Mouse (Mus musculus): ENCODE results near the gene Neurl2. TPM values are rescaled to one million over a fixed set of nuclear protein-coding genes. Genes with fewer than 3 reads are reported as not detected.
A peak's percentile ranks its signal among the peaks of the same experiment; 100 is the strongest.

The Neurl2 gene
- polyA plus RNA-seq, 1 experiment from 2014 or later: 4.6 TPM

DNA sequence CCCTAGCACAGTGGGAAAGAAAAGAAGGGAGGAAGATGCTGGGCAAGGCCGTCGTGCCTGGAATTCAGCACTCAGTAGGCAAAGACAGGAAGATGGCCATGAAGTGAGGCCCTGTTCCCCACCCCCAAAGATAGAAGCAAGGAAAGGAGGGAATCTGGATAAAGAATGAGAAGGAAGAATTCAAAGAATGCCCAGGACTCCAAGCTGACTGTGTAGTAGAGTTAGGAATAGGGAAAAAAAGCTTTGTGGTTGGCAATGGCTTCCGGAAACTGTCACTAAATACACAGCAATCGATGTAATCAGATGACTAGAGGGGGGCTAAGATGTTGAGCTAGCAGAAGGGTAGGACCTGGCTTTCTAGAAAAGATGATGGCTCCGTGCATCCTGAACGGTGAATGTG is 16.1 kb downstream of the Neurl2 start:
- Histone ChIP-seq H3K4me2 (replicated peaks; ENCODE audit: low read depth) (no peak overlapping the region), H3K36me3 (ENCODE audit: control insufficient read depth, insufficient read depth, low read length) (no peaks in the 10 kb centered on the region), H3K9me3 (ENCODE audit: control insufficient read depth, low read length) (no peaks in the 10 kb centered on the region), H3K9ac (ENCODE audit: low read length) (no peak overlapping the region), H3K27me3 (ENCODE audit: control insufficient read depth, insufficient read depth, low read length) (no peaks in the 10 kb centered on the region), H3K4me1 (replicated peaks; ENCODE audit: control insufficient read depth, insufficient read depth) (no peaks in the 10 kb centered on the region), H3K27ac (replicated peaks) (peak overlapping the region; percentile 30; the same call in 1 of the 2 replicates), H3K4me3 (ENCODE audit: low read depth, low read length) (no peak overlapping the region)
- DNase-seq (ENCODE audit: low spot score): no peak
- no peak for ATAC-seq (ENCODE audit: low FRiP score, low TSS enrichment)
- TF ChIP-seq EP300 (optimal IDR thresholded peaks at IDR 0.05) (no peak), CTCF (IDR thresholded peaks at IDR 0.05; ENCODE audit: low read depth) (no peak)
- WGBS: 73% methylated on average over 6 of the region's 6 CpGs

GRCm38 (mm10) chr2:164815821-164816220 is 17.4 kb downstream of the Neurl2 start:
- no peak overlapping the region for H3K4me2 ChIP-seq (replicated peaks; ENCODE audit: low read depth)
- H3K9ac ChIP-seq (ENCODE audit: low read length): no peak overlapping the region
- no peaks in the 10 kb centered on the region for H3K4me1 ChIP-seq (replicated peaks; ENCODE audit: control insufficient read depth, insufficient read depth)
- no peaks in the 10 kb centered on the region for H3K27me3 ChIP-seq (ENCODE audit: control insufficient read depth, insufficient read depth, low read length)
- no peak overlapping the region for H3K27ac ChIP-seq (replicated peaks)
- no peaks in the 10 kb centered on the region for H3K36me3 ChIP-seq (ENCODE audit: control insufficient read depth, insufficient read depth, low read length)
- H3K9me3 ChIP-seq (ENCODE audit: control insufficient read depth, low read length): no peaks in the 10 kb centered on the region
- DNase-seq (ENCODE audit: low spot score): no peak
- no peak for ATAC-seq (ENCODE audit: low FRiP score, low TSS enrichment)
- TF ChIP-seq EP300 (optimal IDR thresholded peaks at IDR 0.05) (no peak), CTCF (IDR thresholded peaks at IDR 0.05; ENCODE audit: low read depth) (no peak)
- H3K4me3 ChIP-seq (ENCODE audit: low read depth, low read length): no peak overlapping the region
- WGBS: 89% methylated on average over 8 of the region's 8 CpGs

DNA sequence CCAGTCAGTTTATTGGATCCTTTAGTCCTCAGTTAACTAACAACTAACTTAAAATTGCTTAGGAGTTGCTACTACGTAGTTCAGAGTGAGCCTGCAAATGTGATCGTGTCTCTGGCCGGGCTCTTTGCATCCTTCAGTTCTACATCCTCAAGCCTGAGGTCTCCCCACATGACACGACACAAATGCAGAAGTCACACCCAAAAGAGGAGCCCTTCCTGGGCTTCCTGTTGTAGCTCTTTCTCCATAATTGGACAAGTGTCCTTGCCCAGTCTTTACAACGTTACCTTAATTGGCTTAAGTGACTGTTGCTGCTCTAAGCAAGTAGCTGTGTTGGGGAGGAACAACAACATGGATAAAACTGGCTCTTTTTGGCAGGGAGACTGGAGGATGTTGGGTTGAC is 17.9 kb downstream of the Neurl2 start:
- DNase-seq (ENCODE audit: low spot score) (no peak), ATAC-seq (ENCODE audit: low FRiP score, low TSS enrichment) (no peak)
- no peaks in the 10 kb centered on the region for H3K27me3 ChIP-seq (ENCODE audit: control insufficient read depth, insufficient read depth, low read length)
- no peaks in the 10 kb centered on the region for H3K36me3 ChIP-seq (ENCODE audit: control insufficient read depth, insufficient read depth, low read length)
- no peak for TF ChIP-seq CTCF (IDR thresholded peaks at IDR 0.05; ENCODE audit: low read depth)
- no peak for TF ChIP-seq EP300 (optimal IDR thresholded peaks at IDR 0.05)
- WGBS: 85% methylated on average over 5 of the region's 5 CpGs
- H3K9me3 ChIP-seq (ENCODE audit: control insufficient read depth, low read length): no peaks in the 10 kb centered on the region
- no peaks in the 10 kb centered on the region for H3K4me1 ChIP-seq (replicated peaks; ENCODE audit: control insufficient read depth, insufficient read depth)
- H3K4me3 ChIP-seq (ENCODE audit: low read depth, low read length): no peak overlapping the region
- H3K27ac ChIP-seq (replicated peaks): no peak overlapping the region
- H3K9ac ChIP-seq (ENCODE audit: low read length): no peak overlapping the region
- H3K4me2 ChIP-seq (replicated peaks; ENCODE audit: low read depth): no peak overlapping the region

- Histone ChIP-seq H3K4me3 (ENCODE audit: low read depth, low read length) (no peak overlapping the region), H3K4me2 (replicated peaks; ENCODE audit: low read depth) (no peak overlapping the region), H3K9ac (ENCODE audit: low read length) (no peak overlapping the region), H3K27me3 (ENCODE audit: control insufficient read depth, insufficient read depth, low read length) (no peaks in the 10 kb centered on the region), H3K4me1 (replicated peaks; ENCODE audit: control insufficient read depth, insufficient read depth) (no peaks in the 10 kb centered on the region), H3K9me3 (ENCODE audit: control insufficient read depth, low read length) (no peaks in the 10 kb centered on the region), H3K36me3 (ENCODE audit: control insufficient read depth, insufficient read depth, low read length) (no peaks in the 10 kb centered on the region), H3K27ac (replicated peaks) (no peak overlapping the region)
- ATAC-seq (ENCODE audit: low FRiP score, low TSS enrichment) (no peak), DNase-seq (ENCODE audit: low spot score) (no peak)
- no peak for TF ChIP-seq CTCF (IDR thresholded peaks at IDR 0.05; ENCODE audit: low read depth)
- TF ChIP-seq EP300 (optimal IDR thresholded peaks at IDR 0.05): no peak
- 53% methylated on average over 2 of the region's 2 CpGs for WGBS
Measured at GRCm38 (mm10) chr2:164813557-164813956, 19.7 kb downstream of the Neurl2 start.

GRCm38 (mm10) chr2:164806614-164807013 is 26.6 kb downstream of the Neurl2 start:
- Histone ChIP-seq H3K9me3 (ENCODE audit: control insufficient read depth, low read length) (no peaks in the 10 kb centered on the region), H3K4me2 (replicated peaks; ENCODE audit: low read depth) (0 out of 2 replicates have a peak overlapping the region, but pooled peaks have one; percentile 12), H3K4me1 (replicated peaks; ENCODE audit: control insufficient read depth, insufficient read depth) (peaks cover 3% of the 10 kb centered on the region; the same call in 1 of the 2 replicates), H3K4me3 (ENCODE audit: low read depth, low read length) (no peak overlapping the region), H3K36me3 (ENCODE audit: control insufficient read depth, insufficient read depth, low read length) (no peaks in the 10 kb centered on the region), H3K27ac (replicated peaks) (no peak overlapping the region), H3K27me3 (ENCODE audit: control insufficient read depth, insufficient read depth, low read length) (no peaks in the 10 kb centered on the region), H3K9ac (ENCODE audit: low read length) (no peak overlapping the region)
- no peak for ATAC-seq (ENCODE audit: low FRiP score, low TSS enrichment)
- no peak for DNase-seq (ENCODE audit: low spot score)
- TF ChIP-seq EP300 (optimal IDR thresholded peaks at IDR 0.05) (no peak), CTCF (IDR thresholded peaks at IDR 0.05; ENCODE audit: low read depth) (no peak)
- WGBS: 55% methylated on average over 7 of the region's 7 CpGs

GRCm38 (mm10) chr2:164805332-164805718 is 27.9 kb downstream of the Neurl2 start:
- no peak for TF ChIP-seq CTCF (IDR thresholded peaks at IDR 0.05; ENCODE audit: low read depth)
- no peak for TF ChIP-seq EP300 (optimal IDR thresholded peaks at IDR 0.05)
- ATAC-seq (ENCODE audit: low FRiP score, low TSS enrichment) (peak; percentile 55), DNase-seq (ENCODE audit: low spot score) (no peak)
- Histone ChIP-seq H3K36me3 (ENCODE audit: control insufficient read depth, insufficient read depth, low read length) (no peaks in the 10 kb centered on the region), H3K4me3 (ENCODE audit: low read depth, low read length) (peak overlapping the region; percentile 73), H3K4me2 (replicated peaks; ENCODE audit: low read depth) (peak overlapping the region; percentile 88), H3K4me1 (replicated peaks; ENCODE audit: control insufficient read depth, insufficient read depth) (peaks cover 3% of the 10 kb centered on the region; the same call in 1 of the 2 replicates), H3K27ac (replicated peaks) (peak overlapping the region; percentile 81), H3K27me3 (ENCODE audit: control insufficient read depth, insufficient read depth, low read length) (no peaks in the 10 kb centered on the region), H3K9ac (ENCODE audit: low read length) (peak overlapping the region; percentile 73), H3K9me3 (ENCODE audit: control insufficient read depth, low read length) (no peaks in the 10 kb centered on the region)
- WGBS: under 1% methylated on average over 21 of the region's 21 CpGs

Data from stomach, postnatal 0 days (tissue).